Mouse (Mus musculus) Patski (cell line): ENCODE measurements around the gene Slc41a1. TPM values are rescaled to one million over a fixed set of nuclear protein-coding genes. Genes with fewer than 3 reads are reported as not detected.
"Not testable (repeated sequence)": the region's sequence is repeated elsewhere in the genome, so short reads cannot be mapped to it uniquely, and the experiment has no call there.

Experiments used
- ATAC-seq: fragments of 100-300 bp; one replicate; pipeline ENCODE4 v1.8.0; 2021
- CTCF ChIA-PET: fragments of 350-600 bp; sonication (Branson Sonifier 250); formaldehyde crosslinking; loops from one replicate; lab custom pipeline; 2022; ENCODE audit warnings: inconsistent platforms; lab: Charles Lee
- POLR2A ChIA-PET: fragments of 350-600 bp; sonication (Branson Sonifier 250); formaldehyde crosslinking; loops from one replicate; lab custom pipeline; 2022; ENCODE audit warnings: antibody characterized with exemption, inconsistent platforms; lab: Charles Lee
- DNase-seq: peaks from one replicate; pipeline ENCODE4 v3.0.0-alpha.2; 2011; ENCODE audit warnings: low read depth, low spot score
- H3K27me3 ChIP-seq: fragments of 371-371 bp; one replicate; pipeline ENCODE4 v1.5.1; 2021
- CTCF ChIP-seq: fragments of 100-300 bp; IDR thresholded peaks from one replicate; pipeline ENCODE4 v1.5.1; 2021
- in situ Hi-C: fragments of 300-500 bp; cut with MboI; formaldehyde crosslinking; loops from 3 replicates; pipeline ENCODE4 v1.11.1; 2018; ENCODE audit warnings: low pct_unique_long_range_greater_than_20kb, mixed read lengths
- polyA plus RNA-seq: library from polyadenylated mRNA; unstranded; gene quantifications from one replicate; pipeline ENCODE4 v1.2.3, GENCODE M21; 2021

Gene Slc41a1
- polyA plus RNA-seq, 1 experiment from 2014 or later = 25.8 TPM

- no peak for ATAC-seq
- in situ Hi-C loops = no loop called here
These were observed 15.3 kb upstream of the Slc41a1 start for GRCm38 (mm10) chr1:131812006-131812405.

GRCm38 (mm10) chr1:131812631-131813295 lies 14.5 kb upstream of the Slc41a1 start:
- in situ Hi-C loops = no loop called here
- POLR2A ChIA-PET = no interaction called here
- peaks cover 31% of the 10 kb centered on the region for H3K27me3 ChIP-seq
- no peak for ATAC-seq
- CTCF ChIA-PET = no interaction called here
- TF ChIP-seq CTCF = no peak
- DNase-seq = no peak

More at GRCm38 (mm10) chr1:131812006-131812405, 15.3 kb upstream of the Slc41a1 start:
- DNase-seq = no peak
- CTCF ChIA-PET = no interaction called here
- H3K27me3 ChIP-seq = peaks cover 27% of the 10 kb centered on the region
- no peak for TF ChIP-seq CTCF
- POLR2A ChIA-PET = interaction anchor here (0.7 kb wide), 1 partner anchor 8 kb away, joined by 3 read pairs; no protein-coding TSS in a partner anchor

GRCm38 (mm10) chr1:131813731-131814130 lies 13.6 kb upstream of the Slc41a1 start:
- ChIA-PET CTCF (no interaction called here), POLR2A (no interaction called here)
- H3K27me3 ChIP-seq = peaks cover 34% of the 10 kb centered on the region
- ATAC-seq = no peak
- DNase-seq = no peak
- in situ Hi-C loops = no loop called here
- no peak for TF ChIP-seq CTCF

- peaks cover 38% of the 10 kb centered on the region for H3K27me3 ChIP-seq
- DNase-seq (no peak), ATAC-seq (no peak)
- ChIA-PET POLR2A (no interaction called here), CTCF (no interaction called here)
- peak; percentile 40 for TF ChIP-seq CTCF
- in situ Hi-C loops = no loop called here
These were observed 13.1 kb upstream of the Slc41a1 start for GRCm38 (mm10) chr1:131814191-131814590.

GRCm38 (mm10) chr1:131816886-131817285 lies 10.4 kb upstream of the Slc41a1 start:
- ATAC-seq (no peak), DNase-seq (no peak)
- in situ Hi-C loops = no loop called here
- TF ChIP-seq CTCF = no peak
- ChIA-PET POLR2A (interaction anchor here (0.9 kb wide), 1 partner anchor 15 kb away, joined by 3 read pairs; no protein-coding TSS in a partner anchor), CTCF (no interaction called here)
- peaks cover 34% of the 10 kb centered on the region for H3K27me3 ChIP-seq

GRCm38 (mm10) chr1:131820353-131820752 lies 6.9 kb upstream of the Slc41a1 start:
- DNase-seq, ATAC-seq, in situ Hi-C loops: not testable (repeated sequence)
- CTCF ChIA-PET = interaction anchor here (1.5 kb wide), 1 partner anchor 130 kb away, joined by 3 read pairs; no protein-coding TSS in a partner anchor
- peaks cover 30% of the 10 kb centered on the region for H3K27me3 ChIP-seq
- POLR2A ChIA-PET = interaction anchor here (0.9 kb wide), 1 partner anchor 9 kb away, joined by 3 read pairs; no protein-coding TSS in a partner anchor

- ChIA-PET CTCF (no interaction called here), POLR2A (interaction anchor here (0.6 to 0.9 kb wide), 3 partner anchors 9 to 245 kb away, joined by 3 to 4 read pairs (median 3); no protein-coding TSS in a partner anchor)
- DNase-seq = no peak
- no peak for TF ChIP-seq CTCF
- in situ Hi-C loops = no loop called here
- no peak for ATAC-seq
- H3K27me3 ChIP-seq = peaks cover 28% of the 10 kb centered on the region
These were observed 6.4 kb upstream of the Slc41a1 start for GRCm38 (mm10) chr1:131820887-131821328.

- DNase-seq (no peak), ATAC-seq (no peak)
- in situ Hi-C loops = no loop called here
- H3K27me3 ChIP-seq = peaks cover 22% of the 10 kb centered on the region
- POLR2A ChIA-PET = no interaction called here
- no peak for TF ChIP-seq CTCF
- CTCF ChIA-PET = no interaction called here
These were observed 5.0 kb upstream of the Slc41a1 start for GRCm38 (mm10) chr1:131822292-131822691.

- ChIA-PET CTCF (no interaction called here), POLR2A (interaction anchor here (0.6 kb wide), 1 partner anchor 10 kb away, joined by 3 read pairs; no protein-coding TSS in a partner anchor)
- ATAC-seq (no peak), DNase-seq (no peak)
- TF ChIP-seq CTCF = no peak
- peaks cover 17% of the 10 kb centered on the region for H3K27me3 ChIP-seq
- in situ Hi-C loops = no loop called here
These were observed 4.3 kb upstream of the Slc41a1 start for GRCm38 (mm10) chr1:131822856-131823492.

- POLR2A ChIA-PET = no interaction called here
- no peak for DNase-seq
- ATAC-seq = no peak
- H3K27me3 ChIP-seq = peaks cover 11% of the 10 kb centered on the region
- in situ Hi-C loops = no loop called here
- TF ChIP-seq CTCF = no peak
- CTCF ChIA-PET = no interaction called here
These were observed 3.7 kb upstream of the Slc41a1 start for GRCm38 (mm10) chr1:131823563-131823962.

GRCm38 (mm10) chr1:131824528-131825181 lies 2.6 kb upstream of the Slc41a1 start:
- ATAC-seq (no peak), DNase-seq (no peak)
- POLR2A ChIA-PET = no interaction called here
- CTCF ChIA-PET = no interaction called here
- peaks cover under 1% of the 10 kb centered on the region for H3K27me3 ChIP-seq
- in situ Hi-C loops = no loop called here
- no peak for TF ChIP-seq CTCF
